Mouse (Mus musculus): ENCODE data around the gene Ms4a2. TPM values are rescaled to one million over a fixed set of nuclear protein-coding genes. Genes with fewer than 3 reads are reported as not detected.

Gene Ms4a2
- 0.32 TPM in 1 of 2 replicates, not detected in the other for polyA plus RNA-seq (2014; fragmentation: Nextera tagmentation; extraction: Ambion mirVana)

GRCm38 (mm10) chr19:11623551-11623950 is at the start of gene Ms4a2:
Gene Ms4a2, minus strand, starts transcription at chr19:11623719.
- H3K9ac ChIP-seq (replicated peaks; ENCODE audit: low read length), result no peak within 1 kb of the TSS
- no peak within 1 kb of the TSS for H3K27ac ChIP-seq (replicated peaks; ENCODE audit: low read depth, low read length)
- no peak within 1 kb of the TSS for H3K4me3 ChIP-seq (replicated peaks; ENCODE audit: low read depth, low read length)
- H3K9me3 ChIP-seq (ENCODE audit: control insufficient read depth, low read length), result no peaks in the 10 kb centered on the region
- H3K4me2 ChIP-seq (ENCODE audit: low read length), result no peak within 1 kb of the TSS
- no peaks in the 10 kb centered on the region for H3K36me3 ChIP-seq (ENCODE audit: control insufficient read depth, insufficient read depth, low read length)
- DNase-seq (no peak), ATAC-seq (ENCODE audit: low FRiP score, low TSS enrichment) (no peak)
- WGBS, result 90% methylated on average over 2 of the region's 2 CpGs
- H3K27me3 ChIP-seq (ENCODE audit: control insufficient read depth, insufficient read depth, low read length), result no peaks in the 10 kb centered on the region
- H3K4me1 ChIP-seq (ENCODE audit: control insufficient read depth, insufficient read depth, low read length), result no peaks in the 10 kb centered on the region

DNA sequence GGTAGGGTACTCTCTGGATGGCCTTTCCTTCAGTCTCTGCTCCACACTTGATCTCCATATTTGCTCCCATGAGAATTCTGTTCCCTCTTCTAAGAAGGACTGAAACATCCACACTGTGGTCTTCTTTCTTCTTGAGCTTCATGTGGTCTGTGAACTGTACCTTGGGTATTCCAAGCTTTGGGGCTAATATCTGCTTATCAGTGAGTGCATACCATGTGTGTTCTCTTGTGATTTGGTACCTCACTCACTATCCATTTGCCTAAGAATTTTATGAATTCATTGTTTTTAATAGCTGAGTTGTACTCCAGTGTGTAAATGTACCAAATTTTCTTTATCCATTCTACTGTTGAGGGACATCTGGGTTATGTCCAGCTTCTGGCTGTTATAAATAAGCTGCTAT is 38.0 kb upstream of the Ms4a2 start:
- Histone ChIP-seq H3K4me2 (ENCODE audit: low read length) (no peak overlapping the region), H3K4me1 (ENCODE audit: control insufficient read depth, insufficient read depth, low read length) (no peaks in the 10 kb centered on the region), H3K9ac (replicated peaks; ENCODE audit: low read length) (no peak overlapping the region), H3K36me3 (ENCODE audit: control insufficient read depth, insufficient read depth, low read length) (no peaks in the 10 kb centered on the region), H3K4me3 (replicated peaks; ENCODE audit: low read depth, low read length) (no peak overlapping the region), H3K27ac (replicated peaks; ENCODE audit: low read depth, low read length) (no peak overlapping the region), H3K27me3 (ENCODE audit: control insufficient read depth, insufficient read depth, low read length) (no peaks in the 10 kb centered on the region), H3K9me3 (ENCODE audit: control insufficient read depth, low read length) (no peaks in the 10 kb centered on the region)
- ATAC-seq (ENCODE audit: low FRiP score, low TSS enrichment), result no peak
- no peak for DNase-seq

GRCm38 (mm10) chr19:11660459-11660858 is 36.9 kb upstream of the Ms4a2 start, which contains the start of gene Oosp2:
Gene Oosp2, minus strand, starts transcription at chr19:11660559.
- Histone ChIP-seq H3K4me2 (ENCODE audit: low read length) (no peak within 1 kb of the TSS), H3K27me3 (ENCODE audit: control insufficient read depth, insufficient read depth, low read length) (no peaks in the 10 kb centered on the region), H3K36me3 (ENCODE audit: control insufficient read depth, insufficient read depth, low read length) (no peaks in the 10 kb centered on the region), H3K9ac (replicated peaks; ENCODE audit: low read length) (no peak within 1 kb of the TSS), H3K4me3 (replicated peaks; ENCODE audit: low read depth, low read length) (no peak within 1 kb of the TSS), H3K27ac (replicated peaks; ENCODE audit: low read depth, low read length) (no peak within 1 kb of the TSS), H3K9me3 (ENCODE audit: control insufficient read depth, low read length) (no peaks in the 10 kb centered on the region), H3K4me1 (ENCODE audit: control insufficient read depth, insufficient read depth, low read length) (no peaks in the 10 kb centered on the region)
- WGBS, result 87% methylated on average over 5 of the region's 5 CpGs
- no peak for DNase-seq
- ATAC-seq (ENCODE audit: low FRiP score, low TSS enrichment), result no peak

DNA sequence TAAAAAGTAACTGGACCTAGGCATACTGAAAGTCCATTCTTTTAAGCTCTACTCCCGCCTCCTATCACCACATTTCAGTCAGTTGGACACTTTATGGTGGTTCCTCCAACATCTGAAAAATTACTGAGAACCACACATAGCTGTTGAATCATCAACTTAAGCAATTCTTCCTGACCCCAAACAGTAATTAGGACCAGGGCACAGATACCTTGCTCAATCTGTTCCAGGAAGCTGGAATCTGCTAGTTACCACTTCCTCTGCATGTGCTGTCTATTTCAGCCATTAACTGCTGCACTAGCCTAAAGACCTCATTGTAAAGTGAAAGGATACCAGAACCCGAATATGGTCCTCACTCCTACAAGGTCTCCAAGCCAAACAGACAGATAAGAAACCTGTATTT is 35.6 kb upstream of the Ms4a2 start:
- Histone ChIP-seq H3K27me3 (ENCODE audit: control insufficient read depth, insufficient read depth, low read length) (no peaks in the 10 kb centered on the region), H3K4me2 (ENCODE audit: low read length) (no peak overlapping the region), H3K9ac (replicated peaks; ENCODE audit: low read length) (no peak overlapping the region), H3K36me3 (ENCODE audit: control insufficient read depth, insufficient read depth, low read length) (no peaks in the 10 kb centered on the region), H3K4me3 (replicated peaks; ENCODE audit: low read depth, low read length) (no peak overlapping the region), H3K4me1 (ENCODE audit: control insufficient read depth, insufficient read depth, low read length) (no peaks in the 10 kb centered on the region), H3K9me3 (ENCODE audit: control insufficient read depth, low read length) (no peaks in the 10 kb centered on the region), H3K27ac (replicated peaks; ENCODE audit: low read depth, low read length) (no peak overlapping the region)
- no peak for DNase-seq
- 77% methylated on average over 2 of the region's 2 CpGs for WGBS
- ATAC-seq (ENCODE audit: low FRiP score, low TSS enrichment), result no peak

GRCm38 (mm10) chr19:11649564-11649963 is 26.0 kb upstream of the Ms4a2 start:
- Histone ChIP-seq H3K4me3 (replicated peaks; ENCODE audit: low read depth, low read length) (no peak overlapping the region), H3K36me3 (ENCODE audit: control insufficient read depth, insufficient read depth, low read length) (no peaks in the 10 kb centered on the region), H3K4me2 (ENCODE audit: low read length) (no peak overlapping the region), H3K27me3 (ENCODE audit: control insufficient read depth, insufficient read depth, low read length) (no peaks in the 10 kb centered on the region), H3K27ac (replicated peaks; ENCODE audit: low read depth, low read length) (no peak overlapping the region), H3K9me3 (ENCODE audit: control insufficient read depth, low read length) (no peaks in the 10 kb centered on the region), H3K9ac (replicated peaks; ENCODE audit: low read length) (no peak overlapping the region), H3K4me1 (ENCODE audit: control insufficient read depth, insufficient read depth, low read length) (no peaks in the 10 kb centered on the region)
- DNase-seq (peak; percentile 6), ATAC-seq (ENCODE audit: low FRiP score, low TSS enrichment) (no peak)
- WGBS, result 81% methylated on average over 4 of the region's 4 CpGs

DNA sequence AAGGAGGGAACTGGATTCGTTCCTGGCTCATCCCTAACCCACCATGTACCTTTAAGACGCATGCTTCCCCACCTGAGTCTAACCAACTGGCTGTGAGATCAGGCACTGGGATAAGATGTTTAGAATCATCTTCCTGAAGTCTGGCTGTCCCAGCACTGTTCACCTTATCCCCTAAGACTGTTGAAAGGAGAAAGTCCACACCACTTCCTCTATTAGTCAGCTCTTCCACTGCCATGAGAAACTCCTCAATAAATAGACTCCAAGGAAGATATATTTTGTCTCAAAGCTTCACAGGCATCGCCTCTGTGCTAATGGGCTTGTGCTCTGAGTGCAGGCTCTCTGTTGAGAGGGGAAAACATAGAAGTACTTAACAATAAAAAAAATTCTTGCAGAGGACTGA is 22.6 kb upstream of the Ms4a2 start:
- no peaks in the 10 kb centered on the region for H3K4me1 ChIP-seq (ENCODE audit: control insufficient read depth, insufficient read depth, low read length)
- no peak overlapping the region for H3K4me2 ChIP-seq (ENCODE audit: low read length)
- 86% methylated on average over 3 of the region's 3 CpGs for WGBS
- no peak overlapping the region for H3K4me3 ChIP-seq (replicated peaks; ENCODE audit: low read depth, low read length)
- no peaks in the 10 kb centered on the region for H3K36me3 ChIP-seq (ENCODE audit: control insufficient read depth, insufficient read depth, low read length)
- ATAC-seq (ENCODE audit: low FRiP score, low TSS enrichment) (no peak), DNase-seq (no peak)
- no peak overlapping the region for H3K27ac ChIP-seq (replicated peaks; ENCODE audit: low read depth, low read length)
- H3K27me3 ChIP-seq (ENCODE audit: control insufficient read depth, insufficient read depth, low read length), result no peaks in the 10 kb centered on the region
- no peak overlapping the region for H3K9ac ChIP-seq (replicated peaks; ENCODE audit: low read length)
- H3K9me3 ChIP-seq (ENCODE audit: control insufficient read depth, low read length), result no peaks in the 10 kb centered on the region

DNA sequence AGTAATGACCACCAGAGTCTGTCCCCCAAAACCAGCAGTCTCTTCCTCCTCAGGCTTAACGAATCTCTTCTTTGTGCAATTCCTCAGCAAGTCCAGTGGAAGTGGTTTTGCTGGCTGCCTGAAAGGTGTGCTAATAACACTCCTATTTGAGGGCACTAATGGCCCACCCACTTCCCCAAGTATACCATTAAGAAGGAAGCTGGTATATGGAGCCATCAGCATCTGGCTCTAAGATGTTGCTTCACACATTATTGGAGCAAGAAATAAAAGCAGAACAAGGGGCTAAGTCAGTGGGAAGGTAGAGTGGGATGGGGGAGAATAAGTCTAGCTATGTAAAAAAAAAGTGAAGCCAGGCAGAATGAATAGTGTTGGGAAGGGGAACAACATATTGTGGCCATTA is 17.2 kb upstream of the Ms4a2 start, which contains the start of gene Ms4a3:
TSS of gene Ms4a3 (minus strand) at position 120 of the 400 bp plus-strand sequence.
- Histone ChIP-seq H3K27ac (replicated peaks; ENCODE audit: low read depth, low read length) (no peak within 1 kb of the TSS), H3K9me3 (ENCODE audit: control insufficient read depth, low read length) (no peaks in the 10 kb centered on the region), H3K4me1 (ENCODE audit: control insufficient read depth, insufficient read depth, low read length) (no peaks in the 10 kb centered on the region), H3K4me3 (replicated peaks; ENCODE audit: low read depth, low read length) (no peak within 1 kb of the TSS), H3K36me3 (ENCODE audit: control insufficient read depth, insufficient read depth, low read length) (no peaks in the 10 kb centered on the region), H3K27me3 (ENCODE audit: control insufficient read depth, insufficient read depth, low read length) (no peaks in the 10 kb centered on the region), H3K9ac (replicated peaks; ENCODE audit: low read length) (no peak within 1 kb of the TSS), H3K4me2 (ENCODE audit: low read length) (no peak within 1 kb of the TSS)
- DNase-seq (no peak), ATAC-seq (ENCODE audit: low FRiP score, low TSS enrichment) (no peak)
- WGBS, result 76% methylated on average over 1 of the region's 1 CpGs

GRCm38 (mm10) chr19:11639038-11639437 is 15.5 kb upstream of the Ms4a2 start:
- no peak overlapping the region for H3K4me3 ChIP-seq (replicated peaks; ENCODE audit: low read depth, low read length)
- no peaks in the 10 kb centered on the region for H3K4me1 ChIP-seq (ENCODE audit: control insufficient read depth, insufficient read depth, low read length)
- no peak overlapping the region for H3K4me2 ChIP-seq (ENCODE audit: low read length)
- no peak overlapping the region for H3K9ac ChIP-seq (replicated peaks; ENCODE audit: low read length)
- ATAC-seq (ENCODE audit: low FRiP score, low TSS enrichment) (no peak), DNase-seq (no peak)
- 82% methylated on average over 4 of the region's 4 CpGs for WGBS
- H3K9me3 ChIP-seq (ENCODE audit: control insufficient read depth, low read length), result no peaks in the 10 kb centered on the region
- H3K27ac ChIP-seq (replicated peaks; ENCODE audit: low read depth, low read length), result no peak overlapping the region
- H3K27me3 ChIP-seq (ENCODE audit: control insufficient read depth, insufficient read depth, low read length), result no peaks in the 10 kb centered on the region
- no peaks in the 10 kb centered on the region for H3K36me3 ChIP-seq (ENCODE audit: control insufficient read depth, insufficient read depth, low read length)

- no peaks in the 10 kb centered on the region for H3K27me3 ChIP-seq (ENCODE audit: control insufficient read depth, insufficient read depth, low read length)
- no peak overlapping the region for H3K4me2 ChIP-seq (ENCODE audit: low read length)
- ATAC-seq (ENCODE audit: low FRiP score, low TSS enrichment) (no peak), DNase-seq (no peak)
- H3K9ac ChIP-seq (replicated peaks; ENCODE audit: low read length), result no peak overlapping the region
- H3K9me3 ChIP-seq (ENCODE audit: control insufficient read depth, low read length), result no peaks in the 10 kb centered on the region
- no peaks in the 10 kb centered on the region for H3K4me1 ChIP-seq (ENCODE audit: control insufficient read depth, insufficient read depth, low read length)
- H3K36me3 ChIP-seq (ENCODE audit: control insufficient read depth, insufficient read depth, low read length), result no peaks in the 10 kb centered on the region
- H3K27ac ChIP-seq (replicated peaks; ENCODE audit: low read depth, low read length), result no peak overlapping the region
- WGBS, result 85% methylated on average over 5 of the region's 5 CpGs
- H3K4me3 ChIP-seq (replicated peaks; ENCODE audit: low read depth, low read length), result no peak overlapping the region
Observed at GRCm38 (mm10) chr19:11635572-11635971, 12.1 kb upstream of the Ms4a2 start.
